Mouse (Mus musculus): Measurements from ENCODE around the gene Grm6. TPM values are rescaled to one million over a fixed set of nuclear protein-coding genes. Genes with fewer than 3 reads are reported as not detected.

The Grm6 gene
- polyA plus RNA-seq, 1 experiment from 2014 or later, result not detected

- Histone ChIP-seq H3K27me3 (ENCODE audit: control insufficient read depth, insufficient read depth, low read length) (no peaks in the 10 kb centered on the region), H3K9ac (no peak overlapping the region), H3K36me3 (replicated peaks; ENCODE audit: control insufficient read depth, insufficient read depth) (0 out of 2 replicates have a peak, but pooled peaks cover 12% of the 10 kb centered on the region), H3K4me3 (replicated peaks; ENCODE audit: low read length) (no peak overlapping the region), H3K27ac (no peak overlapping the region), H3K4me1 (replicated peaks; ENCODE audit: control insufficient read depth, insufficient read depth, low read length) (no peaks in the 10 kb centered on the region), H3K9me3 (ENCODE audit: control insufficient read depth, low read length) (peaks cover 35% of the 10 kb centered on the region), H3K4me2 (replicated peaks) (no peak overlapping the region)
- ATAC-seq (ENCODE audit: low FRiP score), result no peak
- DNase-seq (ENCODE audit: low spot score), result no peak
- WGBS, result 60% methylated on average over 2 of the region's 2 CpGs
Observed at GRCm38 (mm10) chr11:50892441-50892840, 42.0 kb downstream of the Grm6 start.

DNA sequence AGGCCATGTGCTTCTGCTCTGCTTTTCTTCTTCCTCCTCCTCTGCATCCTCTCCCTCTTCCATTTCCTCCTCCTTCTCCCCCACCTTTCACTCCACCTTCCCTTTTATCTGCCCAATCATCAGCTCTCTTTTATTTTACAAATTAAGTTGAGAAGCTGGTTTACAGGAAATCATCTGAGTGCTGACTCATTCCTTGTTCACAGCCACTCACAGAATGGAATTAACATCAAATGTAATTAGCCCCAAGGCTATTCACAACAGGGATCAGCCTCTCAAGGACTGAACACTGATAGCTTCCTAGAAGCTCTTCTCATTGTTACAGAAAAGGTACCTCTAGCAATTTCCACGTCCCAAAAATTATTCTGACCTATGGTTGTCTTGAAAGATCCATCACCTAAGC, 46.9 kb downstream of the Grm6 start:
- no peaks in the 10 kb centered on the region for H3K4me1 ChIP-seq (replicated peaks; ENCODE audit: control insufficient read depth, insufficient read depth, low read length)
- H3K36me3 ChIP-seq (replicated peaks; ENCODE audit: control insufficient read depth, insufficient read depth), result peaks cover 55% of the 10 kb centered on the region
- no peak overlapping the region for H3K4me3 ChIP-seq (replicated peaks; ENCODE audit: low read length)
- peaks cover 82% of the 10 kb centered on the region for H3K9me3 ChIP-seq (ENCODE audit: control insufficient read depth, low read length)
- no peak overlapping the region for H3K9ac ChIP-seq
- no peak overlapping the region for H3K4me2 ChIP-seq (replicated peaks)
- no peaks in the 10 kb centered on the region for H3K27me3 ChIP-seq (ENCODE audit: control insufficient read depth, insufficient read depth, low read length)
- no peak for DNase-seq (ENCODE audit: low spot score)
- WGBS, result 82% methylated on average over 1 of the region's 1 CpGs
- ATAC-seq (ENCODE audit: low FRiP score), result no peak
- H3K27ac ChIP-seq, result no peak overlapping the region

DNA sequence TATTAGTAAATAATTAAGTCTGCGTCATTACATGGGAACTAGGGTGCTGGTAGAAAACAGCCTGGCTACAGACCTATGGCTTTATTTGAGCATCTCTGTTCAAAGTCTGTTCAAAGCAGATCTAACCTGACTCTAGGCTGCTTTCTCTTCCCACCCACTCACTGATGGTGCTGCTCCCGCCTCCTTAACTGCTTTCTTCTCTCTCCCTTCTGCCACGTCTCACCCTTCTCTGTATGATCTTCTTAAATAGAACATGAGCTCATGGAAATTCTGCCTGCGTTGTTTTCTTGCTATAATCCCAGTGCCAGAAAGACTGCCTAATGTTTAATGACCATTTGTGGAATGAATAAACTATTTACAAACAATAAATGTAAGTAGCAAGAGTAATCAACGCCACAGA, 57.7 kb downstream of the Grm6 start:
- no peaks in the 10 kb centered on the region for H3K4me1 ChIP-seq (replicated peaks; ENCODE audit: control insufficient read depth, insufficient read depth, low read length)
- H3K27ac ChIP-seq, result no peak overlapping the region
- WGBS, result 86% methylated on average over 5 of the region's 5 CpGs
- DNase-seq (ENCODE audit: low spot score), result no peak
- H3K27me3 ChIP-seq (ENCODE audit: control insufficient read depth, insufficient read depth, low read length), result no peaks in the 10 kb centered on the region
- peaks cover 94% of the 10 kb centered on the region for H3K9me3 ChIP-seq (ENCODE audit: control insufficient read depth, low read length)
- H3K9ac ChIP-seq, result no peak overlapping the region
- peaks cover 99% of the 10 kb centered on the region for H3K36me3 ChIP-seq (replicated peaks; ENCODE audit: control insufficient read depth, insufficient read depth)
- ATAC-seq (ENCODE audit: low FRiP score), result no peak
- H3K4me3 ChIP-seq (replicated peaks; ENCODE audit: low read length), result no peak overlapping the region
- H3K4me2 ChIP-seq (replicated peaks), result no peak overlapping the region

GRCm38 (mm10) chr11:50913301-50913700, 62.8 kb downstream of the Grm6 start:
- peaks cover 52% of the 10 kb centered on the region for H3K36me3 ChIP-seq (replicated peaks; ENCODE audit: control insufficient read depth, insufficient read depth)
- WGBS, result 93% methylated on average over 1 of the region's 1 CpGs

GRCm38 (mm10) chr11:50914461-50914860, 64.0 kb downstream of the Grm6 start:
- ATAC-seq (ENCODE audit: low FRiP score), result no peak
- peaks cover 40% of the 10 kb centered on the region for H3K36me3 ChIP-seq (replicated peaks; ENCODE audit: control insufficient read depth, insufficient read depth)
- WGBS, result 96% methylated on average over 3 of the region's 3 CpGs

More at GRCm38 (mm10) chr11:50913301-50913700, 62.8 kb downstream of the Grm6 start:
- ATAC-seq (ENCODE audit: low FRiP score) (no peak), DNase-seq (ENCODE audit: low spot score) (no peak)
- Histone ChIP-seq H3K9ac (no peak overlapping the region), H3K4me1 (replicated peaks; ENCODE audit: control insufficient read depth, insufficient read depth, low read length) (peaks cover 6% of the 10 kb centered on the region), H3K4me3 (replicated peaks; ENCODE audit: low read length) (no peak overlapping the region), H3K27me3 (ENCODE audit: control insufficient read depth, insufficient read depth, low read length) (no peaks in the 10 kb centered on the region), H3K4me2 (replicated peaks) (no peak overlapping the region), H3K27ac (no peak overlapping the region), H3K9me3 (ENCODE audit: control insufficient read depth, low read length) (peaks cover 55% of the 10 kb centered on the region)

More at GRCm38 (mm10) chr11:50914461-50914860, 64.0 kb downstream of the Grm6 start:
- no peak overlapping the region for H3K27ac ChIP-seq
- peaks cover 44% of the 10 kb centered on the region for H3K9me3 ChIP-seq (ENCODE audit: control insufficient read depth, low read length)
- peak overlapping the region; percentile 50; the same call in 1 of the 2 replicates for H3K4me2 ChIP-seq (replicated peaks)
- 0 out of 2 replicates have a peak overlapping the region, but pooled peaks have one; percentile 78 for H3K4me3 ChIP-seq (replicated peaks; ENCODE audit: low read length)
- no peaks in the 10 kb centered on the region for H3K27me3 ChIP-seq (ENCODE audit: control insufficient read depth, insufficient read depth, low read length)
- no peak for DNase-seq (ENCODE audit: low spot score)
- peaks cover 6% of the 10 kb centered on the region for H3K4me1 ChIP-seq (replicated peaks; ENCODE audit: control insufficient read depth, insufficient read depth, low read length)
- no peak overlapping the region for H3K9ac ChIP-seq

Other genes with a start within 250 kb of the Grm6 start
- gene Adamts2, start 248.6 kb upstream of the Grm6 start, polyA plus RNA-seq (2014; fragmentation: Nextera tagmentation; extraction: Ambion mirVana), result 6.3 and 6.8 TPM in 2 replicates
- 71.9 and 80.9 TPM in 2 replicates for gene Zfp354c, start 23.0 kb upstream of the Grm6 start, polyA plus RNA-seq (2014; fragmentation: Nextera tagmentation; extraction: Ambion mirVana)
- 1.7 TPM in 2 replicates for gene Zfp879, start 9.1 kb upstream of the Grm6 start, polyA plus RNA-seq (2014; fragmentation: Nextera tagmentation; extraction: Ambion mirVana)
- gene Zfp454, start 37.0 kb downstream of the Grm6 start, polyA plus RNA-seq (2014; fragmentation: Nextera tagmentation; extraction: Ambion mirVana), result 9.9 and 14.4 TPM in 2 replicates
- gene Zfp2, start 65.5 kb downstream of the Grm6 start, polyA plus RNA-seq (2014; fragmentation: Nextera tagmentation; extraction: Ambion mirVana), result 46.5 and 50.9 TPM in 2 replicates
- 5.1 and 5.5 TPM in 2 replicates for gene Zfp354b, start 80.9 kb downstream of the Grm6 start, polyA plus RNA-seq (2014; fragmentation: Nextera tagmentation; extraction: Ambion mirVana)
- gene 4933414I15Rik, start 93.1 kb downstream of the Grm6 start, polyA plus RNA-seq (2014; fragmentation: Nextera tagmentation; extraction: Ambion mirVana), result not detected in 2 replicates
- not detected in 2 replicates for gene Prop1, start 103.1 kb downstream of the Grm6 start, polyA plus RNA-seq (2014; fragmentation: Nextera tagmentation; extraction: Ambion mirVana)
- not detected in 2 replicates for gene Olfr1378, start 115.8 kb downstream of the Grm6 start, polyA plus RNA-seq (2014; fragmentation: Nextera tagmentation; extraction: Ambion mirVana)
- gene Olfr1377, start 131.3 kb downstream of the Grm6 start, polyA plus RNA-seq (2014; fragmentation: Nextera tagmentation; extraction: Ambion mirVana), result not detected in 2 replicates
- not detected in 2 replicates for gene Olfr51, start 152.9 kb downstream of the Grm6 start, polyA plus RNA-seq (2014; fragmentation: Nextera tagmentation; extraction: Ambion mirVana)
- gene Olfr54, start 163.6 kb downstream of the Grm6 start, polyA plus RNA-seq (2014; fragmentation: Nextera tagmentation; extraction: Ambion mirVana), result not detected in 2 replicates
- gene Olfr1375, start 197.4 kb downstream of the Grm6 start, polyA plus RNA-seq (2014; fragmentation: Nextera tagmentation; extraction: Ambion mirVana), result not detected in 2 replicates
- gene Zfp354a, start 208.6 kb downstream of the Grm6 start, polyA plus RNA-seq (2014; fragmentation: Nextera tagmentation; extraction: Ambion mirVana), result 12.4 and 16.7 TPM in 2 replicates

All from hindbrain, embryonic 14.5 days (tissue).